Mouse (Mus musculus) heart, embryonic 10.5 days (tissue): ENCODE measurements around the gene Susd2. TPM values are rescaled to one million over a fixed set of nuclear protein-coding genes. Genes with fewer than 3 reads are reported as not detected.

Experiments used
- DNase-seq: peaks from one replicate; pipeline ENCODE4 v3.0.0-alpha.2; 2017; ENCODE audit warnings: low spot score
- H3K27ac ChIP-seq: fragments of 300-500 bp; sonication (generic); 2 replicates; pipeline ENCODE4 v1.5.1; 2016; ENCODE audit warnings: mild to moderate bottlenecking
- H3K27me3 ChIP-seq: fragments of 300-500 bp; sonication (generic); 2 replicates; pipeline ENCODE4 v1.6.1; 2016; ENCODE audit warnings: mild to moderate bottlenecking; ENCODE audit not compliant: poor library complexity, insufficient read depth, severe bottlenecking
- H3K36me3 ChIP-seq: fragments of 300-500 bp; sonication (generic); 2 replicates; pipeline ENCODE4 v1.6.1; 2016; ENCODE audit warnings: mild to moderate bottlenecking, moderate library complexity
- H3K4me1 ChIP-seq: fragments of 300-500 bp; sonication (generic); 2 replicates; pipeline ENCODE4 v1.6.1; 2016; ENCODE audit warnings: mild to moderate bottlenecking
- H3K4me3 ChIP-seq: fragments of 300-500 bp; sonication (generic); 2 replicates; pipeline ENCODE4 v1.5.1; 2016; ENCODE audit warnings: mild to moderate bottlenecking, moderate library complexity
- H3K9me3 ChIP-seq: fragments of 300-500 bp; sonication (generic); 2 replicates; pipeline ENCODE4 v1.6.1; 2016; ENCODE audit warnings: mild to moderate bottlenecking, moderate library complexity
- WGBS: fragments of 180-500 bp; shearing (Covaris S2); methylation state at CpG from one replicate; pipeline ENCODE4 v1.1.7; 2016; 5-methylcytosine and 5-hydroxymethylcytosine counted together
- polyA plus RNA-seq: library from polyadenylated mRNA; unstranded; fragments of >200 nt; fragmentation: Nextera tagmentation; extraction: Ambion mirVana; gene quantifications from 2 replicates; pipeline ENCODE4 v1.2.1, GENCODE M21; 2016

The Susd2 gene
- 1.3 and 1.4 TPM in 2 replicates for polyA plus RNA-seq

- H3K27ac ChIP-seq = peak within 1 kb of the TSS; percentile 56
- H3K4me1 ChIP-seq = peaks cover 37% of the 10 kb centered on the region
- H3K4me3 ChIP-seq = peak within 1 kb of the TSS; percentile 40
- 0 out of 2 replicates have a peak, but pooled peaks cover 2% of the 10 kb centered on the region for H3K27me3 ChIP-seq
- no peaks in the 10 kb centered on the region for H3K9me3 ChIP-seq
- WGBS = 7% methylated on average over 11 of the region's 11 CpGs
- DNase-seq = peak; percentile 86
- H3K36me3 ChIP-seq = peaks cover 36% of the 10 kb centered on the region
Observed at GRCm38 (mm10) chr10:75643741-75644343, at the start of gene Susd2. Susd2 (minus strand) TSS chr10:75644008.

GRCm38 (mm10) chr10:75688598-75688997 lies 44.8 kb upstream of the Susd2 start:
- no peak for DNase-seq
- Histone ChIP-seq H3K36me3 (peaks cover 73% of the 10 kb centered on the region), H3K4me1 (peaks cover 5% of the 10 kb centered on the region; the same call in 1 of the 2 replicates), H3K27me3 (no peaks in the 10 kb centered on the region), H3K27ac (no peak overlapping the region), H3K4me3 (no peak overlapping the region), H3K9me3 (no peaks in the 10 kb centered on the region)
- 95% methylated on average over 2 of the region's 2 CpGs for WGBS

GRCm38 (mm10) chr10:75686724-75687123 lies 42.9 kb upstream of the Susd2 start:
- Histone ChIP-seq H3K4me1 (no peaks in the 10 kb centered on the region), H3K9me3 (no peaks in the 10 kb centered on the region), H3K27me3 (no peaks in the 10 kb centered on the region), H3K4me3 (no peak overlapping the region), H3K36me3 (peaks cover 73% of the 10 kb centered on the region), H3K27ac (no peak overlapping the region)
- no peak for DNase-seq
- 83% methylated on average over 4 of the region's 4 CpGs for WGBS

GRCm38 (mm10) chr10:75684035-75685004 lies 40.5 kb upstream of the Susd2 start:
- H3K4me3 ChIP-seq = no peak overlapping the region
- H3K36me3 ChIP-seq = peaks cover 70% of the 10 kb centered on the region
- H3K9me3 ChIP-seq = no peaks in the 10 kb centered on the region
- H3K27me3 ChIP-seq = no peaks in the 10 kb centered on the region
- H3K4me1 ChIP-seq = no peaks in the 10 kb centered on the region
- no peak overlapping the region for H3K27ac ChIP-seq
- no peak for DNase-seq
- WGBS = 70% methylated on average over 12 of the region's 12 CpGs

GRCm38 (mm10) chr10:75680574-75681001 lies 36.8 kb upstream of the Susd2 start:
- Histone ChIP-seq H3K4me3 (no peak overlapping the region), H3K36me3 (peaks cover 56% of the 10 kb centered on the region), H3K4me1 (peaks cover 11% of the 10 kb centered on the region), H3K27me3 (no peaks in the 10 kb centered on the region), H3K9me3 (no peaks in the 10 kb centered on the region), H3K27ac (no peak overlapping the region)
- no peak for DNase-seq
- 88% methylated on average over 10 of the region's 10 CpGs for WGBS

GRCm38 (mm10) chr10:75679204-75679603 lies 35.4 kb upstream of the Susd2 start:
- 89% methylated on average over 6 of the region's 6 CpGs for WGBS
- Histone ChIP-seq H3K9me3 (no peaks in the 10 kb centered on the region), H3K36me3 (peaks cover 47% of the 10 kb centered on the region)

GRCm38 (mm10) chr10:75677989-75678388 lies 34.2 kb upstream of the Susd2 start:
- WGBS = 94% methylated on average over 5 of the region's 5 CpGs
- Histone ChIP-seq H3K4me1 (peaks cover 11% of the 10 kb centered on the region), H3K27me3 (no peaks in the 10 kb centered on the region), H3K27ac (no peak overlapping the region), H3K9me3 (no peaks in the 10 kb centered on the region), H3K36me3 (peaks cover 35% of the 10 kb centered on the region), H3K4me3 (no peak overlapping the region)
- no peak for DNase-seq

More at GRCm38 (mm10) chr10:75679204-75679603, 35.4 kb upstream of the Susd2 start:
- no peak for DNase-seq
- Histone ChIP-seq H3K27ac (no peak overlapping the region), H3K27me3 (no peaks in the 10 kb centered on the region), H3K4me3 (no peak overlapping the region), H3K4me1 (peaks cover 11% of the 10 kb centered on the region)

GRCm38 (mm10) chr10:75677571-75677970 lies 33.8 kb upstream of the Susd2 start:
- Histone ChIP-seq H3K9me3 (no peaks in the 10 kb centered on the region), H3K27me3 (no peaks in the 10 kb centered on the region), H3K27ac (no peak overlapping the region), H3K4me1 (peaks cover 11% of the 10 kb centered on the region), H3K4me3 (no peak overlapping the region), H3K36me3 (peaks cover 32% of the 10 kb centered on the region)
- DNase-seq = no peak
- WGBS = 88% methylated on average over 2 of the region's 2 CpGs

- no peak overlapping the region for H3K27ac ChIP-seq
- H3K36me3 ChIP-seq = peaks cover 32% of the 10 kb centered on the region
- no peaks in the 10 kb centered on the region for H3K27me3 ChIP-seq
- no peak overlapping the region for H3K4me3 ChIP-seq
- no peaks in the 10 kb centered on the region for H3K9me3 ChIP-seq
- 78% methylated on average over 7 of the region's 7 CpGs for WGBS
- peaks cover 11% of the 10 kb centered on the region for H3K4me1 ChIP-seq
- DNase-seq = no peak
Observed at GRCm38 (mm10) chr10:75676819-75677565, 33.2 kb upstream of the Susd2 start.

- WGBS = 90% methylated on average over 2 of the region's 2 CpGs
- Histone ChIP-seq H3K36me3 (peaks cover 34% of the 10 kb centered on the region), H3K27ac (no peak overlapping the region), H3K9me3 (no peaks in the 10 kb centered on the region), H3K4me3 (no peak overlapping the region), H3K4me1 (peaks cover 11% of the 10 kb centered on the region), H3K27me3 (no peaks in the 10 kb centered on the region)
- DNase-seq = no peak
Observed at GRCm38 (mm10) chr10:75676286-75676685, 32.5 kb upstream of the Susd2 start.

- Histone ChIP-seq H3K9me3 (no peaks in the 10 kb centered on the region), H3K27ac (no peak overlapping the region), H3K4me1 (peaks cover 11% of the 10 kb centered on the region), H3K4me3 (no peak overlapping the region), H3K27me3 (no peaks in the 10 kb centered on the region), H3K36me3 (peaks cover 32% of the 10 kb centered on the region)
- 84% methylated on average over 8 of the region's 8 CpGs for WGBS
- DNase-seq = no peak
Observed at GRCm38 (mm10) chr10:75675594-75675993, 31.8 kb upstream of the Susd2 start.

GRCm38 (mm10) chr10:75669936-75670335 lies 26.1 kb upstream of the Susd2 start:
- DNase-seq = no peak
- H3K27me3 ChIP-seq = peaks cover 31% of the 10 kb centered on the region
- peaks cover 14% of the 10 kb centered on the region for H3K4me1 ChIP-seq
- H3K27ac ChIP-seq = no peak overlapping the region
- peaks cover 27% of the 10 kb centered on the region for H3K36me3 ChIP-seq
- WGBS = 100% methylated on average over 1 of the region's 1 CpGs
- no peak overlapping the region for H3K4me3 ChIP-seq
- no peaks in the 10 kb centered on the region for H3K9me3 ChIP-seq
